15 mouse cellular contexts compared by ENCODE assay signal in genomic region chr11:28951586-28952210, GRCm38 (mm10).
DNase-seq lines count a peak whose midpoint lies in the region; TF ChIP-seq lines count a peak whose summit lies in the region.
"Had no signal": no experiment of that assay in that cellular context is flagged by ENCODE, and none has a peak within 500 bp of the region (broad histone marks: within the 10 kb centered on the region; RNA-seq: fewer than 3 reads in every experiment).

No protein-coding gene starts in this region.

- H3K4me1 ChIP-seq in lung, adult 2 months (ENCODE audit: control insufficient read depth, insufficient read depth, low read length) = peaks cover 3% of the 10 kb centered on the region; the same call in 1 of the 2 replicates
- H3K4me1 ChIP-seq: neural tube, embryonic 13.5 days had no signal

- intact Hi-C loops in heart, postnatal 36 days (cut with DNase I) = no loop called here

- WGBS in lung, adult 2 months = 69% methylated on average over 2 of the region's 2 CpGs

- peak; percentile 34 for DNase-seq in gastrocnemius, adult 18-20 months (ENCODE audit: low spot score)
- DNase-seq in gastrocnemius, postnatal 10 days = no peak
- peak; percentile 65 to 68 for DNase-seq in heart, adult 9 months (ENCODE audit: low spot score in 2 of 2)
- no peak for DNase-seq in heart, postnatal 4 days
- peak; percentile 15 for DNase-seq in lung, postnatal 36 days
- DNase-seq in lung, adult 2 months = no peak
- DNase-seq in heart, postnatal 36 days = peak; percentile 13 to 18
- DNase-seq in cerebellum, adult 9-10 months = no peak
- DNase-seq: adrenal gland, adult 8-10 months; cerebellum, adult 11-12 months; cerebellum, postnatal 36 days; midbrain, embryonic 14.5 days; thymus, postnatal 36 days had no signal

- no peak overlapping the region for H3K4me3 ChIP-seq in lung, adult 2 months (replicated peaks; ENCODE audit: extremely low read depth, low read depth, low read length)
- H3K4me3 ChIP-seq: layer of hippocampus, adult 2 months; neural tube, embryonic 13.5 days had no signal

- no peak for TF ChIP-seq CTCF in lung, adult 2 months (IDR thresholded peaks at IDR 0.05; ENCODE audit: insufficient read depth, low read length)

- TF ChIP-seq POLR2A in lung, adult 2 months (IDR thresholded peaks at IDR 0.05; ENCODE audit: borderline replicate concordance, extremely low read depth, low read depth, low read length) = no peak

Comparison
In these comparisons a context has a peak if more than half of its experiments do, and no peak if none do; other contexts are left out.
1. DNase-seq: peak in gastrocnemius, adult 18-20 months (single experiment), heart, adult 9 months (2 of 2), lung, postnatal 36 days (single experiment) and heart, postnatal 36 days (2 of 2); none in gastrocnemius, postnatal 10 days (single experiment), heart, postnatal 4 days (single experiment), lung, adult 2 months (single experiment) and cerebellum, adult 9-10 months (single experiment).